Mouse (Mus musculus) lung, adult 2 months (tissue): ENCODE results near the gene Fat2. TPM values are rescaled to one million over a fixed set of nuclear protein-coding genes. Genes with fewer than 3 reads are reported as not detected.

Source experiments
- DNase-seq: peaks from one replicate; pipeline ENCODE4 v3.0.0; 2022
- H3K4me1 ChIP-seq: fragments of 200-500 bp; 2 replicates; pipeline ENCODE4 v1.6.1; 2011; ENCODE audit warnings: low read length; ENCODE audit not compliant: control insufficient read depth, insufficient read depth
- H3K4me3 ChIP-seq: fragments of 200-500 bp; replicated peaks from 2 replicates; pipeline ENCODE3; 2011; ENCODE audit warnings: low read depth, mild to moderate bottlenecking, control low read depth, low read length; ENCODE audit errors: extremely low read depth
- CTCF ChIP-seq: fragments of 200-500 bp; IDR thresholded peaks from 2 replicates; pipeline ENCODE4 v1.5.1; 2011; ENCODE audit warnings: mild to moderate bottlenecking, low read length, control low read depth; ENCODE audit not compliant: insufficient read depth
- POLR2A ChIP-seq: fragments of 200-500 bp; IDR thresholded peaks from 2 replicates; pipeline ENCODE4 v1.6.1; 2011; ENCODE audit warnings: low read depth, mild to moderate bottlenecking, control low read depth, low read length, borderline replicate concordance; ENCODE audit errors: extremely low read depth
- WGBS: fragments of 180-500 bp; shearing (Covaris S2); methylation state at CpG from one replicate; pipeline ENCODE4 v1.1.7; 2018; 5-methylcytosine and 5-hydroxymethylcytosine counted together
- polyA plus RNA-seq: library from polyadenylated mRNA; depleted of rRNA; stranded (reverse); fragments of >200 nt; gene quantifications from 2 replicates; pipeline ENCODE4 v1.2.3, GENCODE M21; 2012; rRNA removed

Gene Fat2
- polyA plus RNA-seq, 1 experiment: 1.4 TPM

DNA sequence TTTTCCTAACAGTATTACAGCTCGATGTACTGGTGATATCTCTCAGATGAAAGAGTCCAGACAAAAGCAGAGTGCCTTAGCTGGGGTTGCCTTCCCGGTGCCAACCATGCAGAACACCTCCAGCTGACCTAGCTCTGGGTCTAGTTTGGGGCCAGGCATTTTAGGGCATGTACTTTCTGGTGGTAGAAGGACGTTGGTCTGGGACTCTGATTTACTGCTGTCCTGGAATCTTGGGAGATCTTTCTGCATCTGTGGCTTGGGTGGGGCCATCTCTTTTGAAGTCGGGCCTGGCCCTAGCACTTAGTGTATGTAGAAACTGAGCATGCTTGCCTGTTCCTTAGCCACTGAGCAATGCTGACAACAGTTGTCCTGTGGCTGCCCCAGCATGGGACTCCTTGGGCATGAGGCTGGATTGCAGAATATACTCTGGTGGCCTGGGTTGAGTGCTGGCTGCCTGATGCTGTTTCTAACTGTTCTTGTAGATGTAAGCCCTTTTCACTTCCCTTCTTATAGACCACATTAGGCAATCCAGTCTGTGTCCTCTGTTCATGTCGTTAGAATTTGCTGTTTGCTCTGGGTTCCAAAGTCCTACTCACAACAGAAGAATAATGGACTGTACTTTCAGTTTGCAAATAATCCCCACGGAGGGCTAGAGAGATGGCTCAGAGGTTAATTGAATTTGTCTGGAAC, 128.2 kb downstream of the Fat2 start:
- no peak for TF ChIP-seq POLR2A
- Histone ChIP-seq H3K4me3 (no peak overlapping the region), H3K4me1 (no peaks in the 10 kb centered on the region; the same call in 1 of the 2 replicates)
- WGBS: 57% methylated on average over 6 of the region's 6 CpGs
- no peak for DNase-seq

- peak; percentile 42 for DNase-seq
- under 1% methylated on average over 17 of the region's 17 CpGs for WGBS
- Histone ChIP-seq H3K4me3 (peak overlapping the region; percentile 93), H3K4me1 (no peaks in the 10 kb centered on the region; the same call in 1 of the 2 replicates)
- no peak for TF ChIP-seq CTCF
- TF ChIP-seq POLR2A: no peak
These were observed 131.8 kb downstream of the Fat2 start for GRCm38 (mm10) chr11:55204602-55205001.

DNA sequence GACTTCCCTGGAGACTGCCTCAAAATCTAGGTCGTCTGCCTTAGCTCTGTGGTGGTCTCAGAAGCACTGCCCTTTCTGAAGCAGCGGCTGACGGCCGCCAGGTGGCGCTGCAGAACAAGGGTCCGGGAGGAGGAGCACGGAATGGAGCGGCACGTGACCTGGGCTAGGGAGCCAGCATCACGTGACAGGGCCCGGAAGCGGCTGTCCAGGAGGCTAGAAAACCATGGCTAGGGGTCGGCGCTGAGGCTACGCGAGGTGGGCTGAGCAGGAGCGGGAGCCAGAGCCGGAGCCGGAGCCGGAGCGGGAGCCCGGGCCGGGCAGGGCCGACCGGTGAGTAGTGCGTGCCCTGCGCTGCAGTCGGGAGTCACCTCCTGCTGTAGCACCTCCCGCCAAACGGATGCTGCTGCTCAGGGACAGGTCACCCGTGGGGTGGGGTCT, 132.2 kb downstream of the Fat2 start, which contains the start of gene Slc36a1:
Gene Slc36a1 (plus strand): TSS at position 192 of the 438 bp plus-strand sequence.
- DNase-seq: peak; percentile 96
- WGBS: under 1% methylated on average over 31 of the region's 31 CpGs
- 0 out of 2 replicates have a peak, but pooled peaks have one; percentile 50 for TF ChIP-seq POLR2A
- peak; percentile 81 for TF ChIP-seq CTCF
- Histone ChIP-seq H3K4me3 (peak within 1 kb of the TSS; percentile 93), H3K4me1 (no peaks in the 10 kb centered on the region; the same call in 1 of the 2 replicates)

Other genes with a start within 250 kb of the Fat2 start
- gene Gm2a, start 238.4 kb downstream of the Fat2 start, polyA plus RNA-seq: 50.9 and 70.4 TPM in 2 replicates
- gene Slc36a3, start 184.9 kb downstream of the Fat2 start, polyA plus RNA-seq: 0.18 and 0.22 TPM in 2 replicates
- 75.9 and 90.6 TPM in 2 replicates for gene Slc36a2, start 151.5 kb downstream of the Fat2 start, polyA plus RNA-seq
- 15.6 and 19.4 TPM in 2 replicates for gene Slc36a1, start 132.2 kb downstream of the Fat2 start, polyA plus RNA-seq
- 2,531 and 3,134 TPM in 2 replicates for gene Sparc, start 86.6 kb upstream of the Fat2 start, polyA plus RNA-seq
- gene Atox1, start 124.7 kb upstream of the Fat2 start, polyA plus RNA-seq: 243 and 337 TPM in 2 replicates
- 20.5 and 21.8 TPM in 2 replicates for gene G3bp1, start 133.1 kb upstream of the Fat2 start, polyA plus RNA-seq